Mouse (Mus musculus) kidney, embryonic 14.5 days (tissue): ENCODE results near the gene Nxpe3. TPM values are rescaled to one million over a fixed set of nuclear protein-coding genes. Genes with fewer than 3 reads are reported as not detected.
A peak's percentile ranks its signal among the peaks of the same experiment; 100 is the strongest.

Source experiments
- ATAC-seq: fragments of 200-750 bp; cut with Nextera tagmentation; 2 replicates; pipeline ENCODE4 v1.8.0; 2017; ENCODE audit warnings: moderate number of reproducible peaks, mild to moderate bottlenecking, moderate TSS enrichment, moderate library complexity; ENCODE audit not compliant: low FRiP score, low TSS enrichment
- H3K27ac ChIP-seq: fragments of 300-500 bp; sonication (generic); 2 replicates; pipeline ENCODE4 v1.5.1; 2014; ENCODE audit warnings: low read depth, mild to moderate bottlenecking, low read length, moderate library complexity, mixed read lengths
- H3K27me3 ChIP-seq: fragments of 300-500 bp; sonication (generic); 2 replicates; pipeline ENCODE4 v1.6.1; 2014; ENCODE audit warnings: mild to moderate bottlenecking, low read length; ENCODE audit not compliant: control insufficient read depth, insufficient read depth
- H3K36me3 ChIP-seq: fragments of 300-500 bp; sonication (generic); 2 replicates; pipeline ENCODE4 v1.6.1; 2014; ENCODE audit warnings: low read length, mixed read lengths; ENCODE audit not compliant: control insufficient read depth, insufficient read depth
- H3K4me1 ChIP-seq: fragments of 300-500 bp; sonication (generic); 2 replicates; pipeline ENCODE4 v1.6.1; 2014; ENCODE audit warnings: low read length, mixed read lengths; ENCODE audit not compliant: control insufficient read depth, insufficient read depth
- H3K4me2 ChIP-seq: fragments of 300-500 bp; sonication (generic); replicated peaks from 2 replicates; pipeline ENCODE4 v1.6.1; 2014; ENCODE audit warnings: low read depth, mild to moderate bottlenecking, low read length
- H3K4me3 ChIP-seq: fragments of 300-500 bp; sonication (generic); 2 replicates; pipeline ENCODE4 v1.5.1; 2014; ENCODE audit warnings: mild to moderate bottlenecking, low read length
- H3K9ac ChIP-seq: fragments of 300-500 bp; sonication (generic); 2 replicates; pipeline ENCODE4 v1.6.1; 2014; ENCODE audit warnings: low read depth, mild to moderate bottlenecking, low read length, moderate library complexity
- H3K9me3 ChIP-seq: fragments of 300-500 bp; sonication (generic); 2 replicates; pipeline ENCODE4 v1.6.1; 2016; ENCODE audit warnings: low read length; ENCODE audit not compliant: control insufficient read depth
- WGBS: fragments of 180-500 bp; shearing (Covaris S2); extraction: QIAGEN DNeasy Blood & Tissue Kit; methylation state at CpG from one replicate; pipeline ENCODE4 v1.1.7; 2014; 5-methylcytosine and 5-hydroxymethylcytosine counted together
- polyA plus RNA-seq: library from polyadenylated mRNA; unstranded; fragments of >200 nt; fragmentation: Nextera tagmentation; extraction: Ambion mirVana; gene quantifications from 2 replicates; pipeline ENCODE4 v1.2.1, GENCODE M21; 2014

Nxpe3 gene
- polyA plus RNA-seq, 1 experiment from 2014 or later: 1.3 TPM

DNA sequence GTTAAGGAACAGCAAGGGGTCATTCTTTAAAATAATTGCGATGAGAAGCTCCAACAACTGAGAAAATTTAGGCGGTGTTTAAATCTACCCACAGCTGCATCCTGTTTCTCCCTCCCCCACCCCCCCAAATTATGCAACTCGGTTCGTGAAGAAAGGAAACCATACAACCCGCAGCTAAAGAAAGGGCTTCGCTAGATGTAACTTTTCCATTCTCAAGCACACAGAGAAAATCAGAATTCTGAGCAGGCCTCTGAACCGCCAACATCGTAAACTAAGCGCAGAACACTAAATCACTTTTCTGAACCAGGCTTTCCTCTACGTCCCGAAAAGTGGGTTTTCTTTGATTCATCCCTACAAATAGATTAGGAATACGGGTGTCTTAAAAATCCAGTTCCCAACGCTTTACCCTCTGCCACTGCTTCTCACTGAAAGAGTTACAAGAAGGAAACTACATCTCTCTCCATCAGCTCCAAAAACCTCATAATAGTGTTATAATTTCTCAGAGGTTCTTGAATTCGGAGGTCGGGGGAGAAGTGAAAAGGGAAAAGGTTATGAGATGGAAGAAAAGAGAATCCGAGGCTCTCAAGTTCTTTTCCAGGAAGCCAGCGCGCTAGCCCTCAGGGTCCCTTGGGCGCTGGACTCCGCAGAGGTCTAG, 74.0 kb downstream of the Nxpe3 start:
- H3K9ac ChIP-seq: peak overlapping the region; percentile 84
- H3K27ac ChIP-seq: peak overlapping the region; percentile 79; the same call in 1 of the 2 replicates
- H3K27me3 ChIP-seq: no peaks in the 10 kb centered on the region
- H3K4me3 ChIP-seq: peak overlapping the region; percentile 87
- 8% methylated on average over 20 of the region's 20 CpGs for WGBS
- H3K4me2 ChIP-seq: peak overlapping the region; percentile 83
- H3K9me3 ChIP-seq: no peaks in the 10 kb centered on the region
- peaks cover 24% of the 10 kb centered on the region for H3K36me3 ChIP-seq
- ATAC-seq: no peak
- peaks cover 11% of the 10 kb centered on the region; the same call in 1 of the 2 replicates for H3K4me1 ChIP-seq

DNA sequence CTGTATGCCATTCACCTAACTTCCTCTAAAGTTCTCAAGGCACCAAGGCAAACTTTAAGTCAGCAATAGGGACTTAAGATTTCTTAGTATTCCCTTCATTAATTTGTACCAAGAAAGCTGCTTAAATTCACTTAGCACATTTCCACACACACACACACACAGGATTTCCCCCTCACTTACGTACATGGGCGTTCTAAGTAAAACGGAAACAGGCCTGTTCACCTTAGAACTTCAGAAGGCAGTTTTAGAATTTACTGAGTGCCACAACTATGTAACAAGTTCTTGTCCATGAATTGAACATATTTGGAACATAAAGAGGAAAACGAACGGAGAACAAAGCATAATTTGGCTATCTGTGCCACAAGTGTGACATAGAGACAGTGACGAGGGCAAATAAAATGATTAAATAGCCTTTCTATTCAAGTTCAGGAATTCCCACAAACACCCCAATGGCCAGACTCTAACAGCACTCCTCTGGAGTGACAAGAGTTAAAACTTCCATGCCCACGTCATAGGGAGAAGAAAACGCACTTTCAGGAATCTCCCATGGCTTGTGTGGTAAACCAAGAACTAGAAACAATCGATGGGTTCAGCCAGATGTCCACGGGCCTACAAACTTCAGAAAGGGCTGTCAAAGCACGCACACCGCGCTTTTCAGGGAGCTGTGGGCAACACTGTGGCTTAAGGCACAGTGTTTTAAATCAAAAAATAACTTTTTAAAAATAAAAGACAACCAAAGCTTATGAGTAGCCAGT, 74.7 kb downstream of the Nxpe3 start:
- H3K27me3 ChIP-seq: no peaks in the 10 kb centered on the region
- WGBS: 43% methylated on average over 13 of the region's 13 CpGs
- peak overlapping the region; percentile 87 for H3K4me3 ChIP-seq
- H3K9ac ChIP-seq: peak overlapping the region; percentile 84; the same call in 1 of the 2 replicates
- ATAC-seq: no peak
- peaks cover 11% of the 10 kb centered on the region; the same call in 1 of the 2 replicates for H3K4me1 ChIP-seq
- H3K27ac ChIP-seq: no peak overlapping the region; the same call in 1 of the 2 replicates
- no peaks in the 10 kb centered on the region for H3K9me3 ChIP-seq
- peak overlapping the region; percentile 83 for H3K4me2 ChIP-seq
- H3K36me3 ChIP-seq: peaks cover 31% of the 10 kb centered on the region

DNA sequence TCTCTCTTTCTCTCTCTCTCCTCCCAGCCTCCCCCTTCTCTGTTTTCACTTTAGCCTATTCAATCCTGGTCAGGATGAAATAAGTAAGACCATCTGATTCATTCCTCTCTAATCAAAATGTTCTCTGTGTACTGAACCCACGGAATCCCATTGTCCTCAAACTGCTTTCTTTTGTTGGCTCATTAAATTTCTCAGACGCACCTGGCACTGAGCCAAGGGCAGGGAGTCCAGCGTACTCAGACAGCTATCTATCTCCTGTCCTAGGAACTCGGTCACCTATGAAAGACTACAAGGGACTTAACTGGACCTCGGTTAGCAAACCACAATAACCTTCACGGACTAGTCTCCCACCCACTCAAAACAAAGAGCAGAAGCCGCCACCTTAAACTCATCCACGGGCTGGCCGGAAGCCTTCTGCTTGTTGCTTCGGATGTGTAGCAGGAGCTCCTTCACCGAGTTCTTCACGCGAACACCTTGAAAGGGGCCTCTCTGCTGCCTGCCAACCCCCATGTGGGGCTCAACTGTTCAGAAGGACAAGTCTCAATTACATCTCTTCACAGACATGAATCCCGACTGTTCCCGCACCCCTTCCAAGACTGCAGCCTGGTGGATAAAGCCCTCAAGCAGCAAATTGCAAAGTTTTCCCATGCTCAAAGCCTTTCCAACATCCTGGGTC, 75.8 kb downstream of the Nxpe3 start:
- H3K27ac ChIP-seq: no peak overlapping the region; the same call in 1 of the 2 replicates
- no peaks in the 10 kb centered on the region for H3K27me3 ChIP-seq
- no peaks in the 10 kb centered on the region for H3K9me3 ChIP-seq
- 32% methylated on average over 15 of the region's 15 CpGs for WGBS
- ATAC-seq: no peak
- H3K4me3 ChIP-seq: peak overlapping the region; percentile 87
- H3K36me3 ChIP-seq: peaks cover 41% of the 10 kb centered on the region
- peak overlapping the region; percentile 83 for H3K4me2 ChIP-seq
- H3K9ac ChIP-seq: peak overlapping the region; percentile 34; the same call in 1 of the 2 replicates
- peaks cover 11% of the 10 kb centered on the region; the same call in 1 of the 2 replicates for H3K4me1 ChIP-seq

DNA sequence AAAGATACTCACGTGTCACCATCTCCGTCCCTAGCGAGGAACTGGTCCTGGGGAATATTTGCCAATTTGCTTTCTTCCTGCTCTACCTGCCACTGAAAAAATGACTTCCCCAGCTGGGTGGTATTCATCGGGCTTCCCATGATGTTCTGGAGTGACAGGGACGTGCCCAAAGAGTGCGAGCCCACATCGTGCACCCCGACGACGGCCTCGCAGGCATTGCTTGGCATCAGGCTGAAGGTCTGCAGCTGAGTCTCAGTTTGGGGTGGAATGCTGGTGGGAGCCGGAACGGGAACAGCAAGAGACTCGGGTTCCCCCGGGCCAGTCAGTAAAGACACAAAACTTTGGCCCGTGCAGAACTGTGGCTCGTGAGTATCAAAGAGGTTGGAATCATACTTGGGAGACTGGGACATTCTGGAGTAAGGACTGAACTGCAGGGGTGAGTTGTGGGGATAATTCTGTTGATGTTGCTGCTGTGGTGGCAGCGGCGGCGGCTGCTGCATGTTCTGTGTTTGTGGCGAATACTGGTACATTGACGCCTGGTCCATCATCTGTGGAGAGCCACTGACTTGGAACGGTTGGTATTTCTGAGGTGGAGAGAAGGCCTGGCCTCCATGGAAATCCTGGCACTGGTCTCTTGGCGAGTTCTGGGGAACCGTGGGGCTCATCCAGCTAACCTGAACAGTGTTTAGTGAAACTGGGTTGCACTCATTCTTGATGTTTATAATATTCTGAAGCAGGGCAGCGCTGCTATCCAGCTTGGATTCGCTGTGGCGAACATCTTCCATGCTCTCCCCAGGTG, 77.2 kb downstream of the Nxpe3 start:
- no peaks in the 10 kb centered on the region for H3K9me3 ChIP-seq
- H3K4me2 ChIP-seq: no peak overlapping the region
- no peak overlapping the region for H3K9ac ChIP-seq
- peaks cover 53% of the 10 kb centered on the region for H3K36me3 ChIP-seq
- H3K27ac ChIP-seq: no peak overlapping the region
- WGBS: 94% methylated on average over 28 of the region's 28 CpGs
- H3K4me1 ChIP-seq: peaks cover 8% of the 10 kb centered on the region; the same call in 1 of the 2 replicates
- no peaks in the 10 kb centered on the region for H3K27me3 ChIP-seq
- ATAC-seq: no peak
- no peak overlapping the region for H3K4me3 ChIP-seq

DNA sequence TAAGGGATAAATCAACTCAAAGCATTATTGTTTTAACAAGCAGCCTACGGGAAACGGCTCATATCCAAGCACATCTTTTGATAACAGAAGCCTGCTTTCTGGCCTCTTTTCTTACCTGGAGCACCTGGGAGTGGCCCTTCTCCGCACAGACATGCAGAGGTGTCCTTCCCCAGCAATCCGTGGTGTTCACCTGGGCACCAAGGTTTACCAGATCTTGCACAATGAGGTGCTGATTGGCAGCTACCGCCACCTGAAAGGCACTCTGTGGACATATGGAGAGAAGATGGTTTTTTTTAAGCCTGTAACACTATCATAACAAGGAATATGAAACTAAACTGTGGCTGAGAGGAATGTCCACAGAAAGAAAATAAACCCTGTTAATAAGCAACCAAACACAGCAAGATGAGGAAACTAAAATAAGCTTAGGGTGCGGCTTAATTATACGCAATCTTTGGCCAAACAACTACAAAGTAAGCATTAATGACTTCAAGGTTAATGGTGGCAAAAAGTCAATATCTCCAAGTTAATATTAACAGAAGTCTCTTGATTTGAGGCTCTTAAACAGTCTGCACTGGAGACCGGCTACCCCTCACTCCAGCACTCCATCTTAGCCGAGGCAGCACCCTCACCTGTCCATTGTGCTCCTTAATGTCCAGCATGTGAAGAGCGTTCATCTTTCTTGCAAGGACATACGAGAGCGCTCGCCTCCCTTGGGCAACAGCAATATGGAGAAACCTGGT, 78.7 kb downstream of the Nxpe3 start:
- Histone ChIP-seq H3K9ac (no peak overlapping the region), H3K4me3 (no peak overlapping the region), H3K4me1 (peaks cover 8% of the 10 kb centered on the region; the same call in 1 of the 2 replicates), H3K27ac (no peak overlapping the region), H3K9me3 (no peaks in the 10 kb centered on the region), H3K36me3 (peaks cover 65% of the 10 kb centered on the region), H3K4me2 (no peak overlapping the region), H3K27me3 (no peaks in the 10 kb centered on the region)
- ATAC-seq: no peak
- WGBS: 83% methylated on average over 13 of the region's 13 CpGs

DNA sequence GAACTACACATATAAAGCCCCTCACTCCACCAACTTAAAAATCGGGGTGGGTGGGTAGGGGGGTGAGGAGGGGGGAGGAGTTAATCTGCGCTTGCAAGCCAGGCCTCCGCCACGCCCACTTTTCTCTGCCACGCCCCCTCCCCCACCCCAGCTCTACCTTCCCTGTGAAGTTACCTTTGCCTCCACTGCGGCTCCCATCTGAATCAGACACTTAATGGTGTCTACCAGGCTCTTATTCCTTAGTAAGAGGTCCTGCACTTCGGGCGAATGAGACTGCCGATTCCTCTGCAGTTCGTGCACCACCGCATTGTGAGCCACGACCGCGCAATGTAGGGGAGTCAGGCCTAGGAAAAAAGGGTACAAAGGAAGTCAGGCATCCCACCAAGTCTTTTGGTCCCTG, 79.6 kb downstream of the Nxpe3 start:
- peaks cover 8% of the 10 kb centered on the region; the same call in 1 of the 2 replicates for H3K4me1 ChIP-seq
- no peaks in the 10 kb centered on the region for H3K9me3 ChIP-seq
- no peak overlapping the region for H3K4me2 ChIP-seq
- no peak overlapping the region for H3K4me3 ChIP-seq
- no peak overlapping the region for H3K9ac ChIP-seq
- WGBS: 81% methylated on average over 14 of the region's 14 CpGs
- no peak overlapping the region for H3K27ac ChIP-seq
- H3K27me3 ChIP-seq: no peaks in the 10 kb centered on the region
- H3K36me3 ChIP-seq: peaks cover 70% of the 10 kb centered on the region
- ATAC-seq: no peak

GRCm38 (mm10) chr16:55814686-55815085, 80.4 kb downstream of the Nxpe3 start:
- no peak overlapping the region for H3K9ac ChIP-seq
- H3K9me3 ChIP-seq: no peaks in the 10 kb centered on the region
- ATAC-seq: no peak
- H3K4me2 ChIP-seq: no peak overlapping the region
- no peak overlapping the region for H3K27ac ChIP-seq
- H3K36me3 ChIP-seq: peaks cover 71% of the 10 kb centered on the region
- peaks cover 6% of the 10 kb centered on the region; the same call in 1 of the 2 replicates for H3K4me1 ChIP-seq
- no peaks in the 10 kb centered on the region for H3K27me3 ChIP-seq
- H3K4me3 ChIP-seq: no peak overlapping the region
- 93% methylated on average over 6 of the region's 6 CpGs for WGBS

DNA sequence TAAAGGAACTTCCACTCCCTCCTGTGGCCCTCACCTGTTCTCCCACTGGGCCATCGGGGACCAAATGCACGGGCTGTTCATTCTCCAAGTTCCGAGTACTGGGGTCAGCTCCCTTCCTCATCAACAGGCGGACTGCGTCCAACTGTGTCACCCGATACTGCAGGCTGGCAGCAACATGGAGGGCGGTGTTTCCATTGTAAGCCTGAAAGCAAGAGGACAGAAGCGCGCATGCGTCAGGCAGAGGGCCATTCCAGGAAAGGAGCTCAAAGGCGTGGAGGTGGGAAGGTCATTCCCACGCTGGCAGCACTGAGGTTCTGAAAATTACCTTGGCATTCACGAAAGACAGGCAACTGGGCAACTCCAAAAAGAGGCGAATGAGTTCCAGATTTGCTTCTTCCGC, 81.2 kb downstream of the Nxpe3 start:
- Histone ChIP-seq H3K36me3 (peaks cover 71% of the 10 kb centered on the region), H3K9me3 (no peaks in the 10 kb centered on the region), H3K4me3 (no peak overlapping the region), H3K9ac (no peak overlapping the region), H3K4me1 (no peaks in the 10 kb centered on the region), H3K27me3 (no peaks in the 10 kb centered on the region), H3K4me2 (no peak overlapping the region), H3K27ac (no peak overlapping the region)
- ATAC-seq: no peak
- 77% methylated on average over 15 of the region's 15 CpGs for WGBS
